Mouse (Mus musculus): Measurements from ENCODE around the gene Rbpjl. TPM values are rescaled to one million over a fixed set of nuclear protein-coding genes. Genes with fewer than 3 reads are reported as not detected.

Rbpjl gene
- total RNA-seq (2021), result not detected in 2 replicates
- long read RNA-seq, experiment 1, result 0 reads
- long read RNA-seq, experiment 2, result 0 reads

DNA sequence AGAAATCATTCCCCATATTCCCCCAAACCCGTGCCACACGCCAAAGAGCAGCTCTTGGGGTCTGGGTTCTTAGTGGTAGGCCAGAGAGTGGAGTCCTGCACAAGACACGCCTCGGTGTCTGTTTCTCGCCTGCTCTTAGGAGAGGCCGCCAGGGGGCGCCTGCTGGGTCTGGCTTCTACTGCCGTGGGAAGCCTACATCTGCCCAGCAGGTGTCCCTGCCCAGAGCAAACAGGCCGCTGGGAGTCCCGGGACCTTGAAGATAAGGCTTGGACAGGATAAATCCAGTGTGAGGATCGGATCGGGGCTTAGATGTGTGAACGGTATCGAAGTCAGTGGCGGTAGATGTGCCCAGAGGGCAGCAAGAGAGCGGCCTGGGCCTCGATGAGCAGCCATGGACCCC, at the start of gene Rbpjl:
Rbpjl (plus strand) TSS at position 236 of the 400 bp plus-strand sequence.
- DNase-seq, result peak; percentile 88

DNA sequence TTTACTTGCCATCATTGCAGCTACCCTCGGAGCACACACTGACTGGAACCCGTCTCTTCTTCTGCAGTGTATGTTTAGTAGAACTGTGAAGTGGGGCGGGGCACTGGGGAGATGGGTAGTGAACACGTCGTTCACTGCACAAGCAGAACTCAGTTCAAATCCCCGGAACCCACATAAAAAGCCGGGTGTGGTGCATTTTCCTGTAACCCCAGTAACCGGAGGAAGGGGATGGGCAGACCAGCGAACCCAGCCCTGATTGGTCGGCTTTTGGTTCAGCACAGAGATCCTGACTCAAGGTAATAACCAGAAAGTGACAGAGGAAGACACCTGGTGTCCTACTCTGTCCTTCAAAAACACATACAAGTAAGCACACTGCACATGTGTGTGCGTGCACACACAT, 49.6 kb upstream of the Rbpjl start:
- DNase-seq, result no peak

GRCm38 (mm10) chr2:164356177-164356967, 46.6 kb upstream of the Rbpjl start:
- peak; percentile 22 for DNase-seq

- DNase-seq, result no peak
Measured at GRCm38 (mm10) chr2:164358373-164358772, 44.6 kb upstream of the Rbpjl start.

DNA sequence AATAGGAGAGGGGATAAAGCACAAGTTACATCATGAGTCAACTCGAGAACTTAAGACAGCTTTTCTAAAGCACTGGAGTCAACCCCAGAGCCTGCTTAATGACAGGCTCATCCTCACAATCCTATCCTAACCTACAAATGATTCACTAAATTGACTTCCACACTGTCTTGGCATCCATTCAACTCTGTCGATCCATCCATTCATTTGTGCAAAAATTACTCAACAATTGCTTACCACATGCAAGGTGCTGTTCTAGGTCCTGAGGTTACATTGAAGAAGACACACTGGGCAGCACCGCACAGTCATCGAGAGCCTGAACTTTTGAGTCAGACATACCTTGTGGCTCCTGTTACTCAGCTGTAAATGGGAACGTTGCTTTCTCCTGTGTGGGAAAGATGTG, 43.9 kb upstream of the Rbpjl start:
- no peak for DNase-seq

DNA sequence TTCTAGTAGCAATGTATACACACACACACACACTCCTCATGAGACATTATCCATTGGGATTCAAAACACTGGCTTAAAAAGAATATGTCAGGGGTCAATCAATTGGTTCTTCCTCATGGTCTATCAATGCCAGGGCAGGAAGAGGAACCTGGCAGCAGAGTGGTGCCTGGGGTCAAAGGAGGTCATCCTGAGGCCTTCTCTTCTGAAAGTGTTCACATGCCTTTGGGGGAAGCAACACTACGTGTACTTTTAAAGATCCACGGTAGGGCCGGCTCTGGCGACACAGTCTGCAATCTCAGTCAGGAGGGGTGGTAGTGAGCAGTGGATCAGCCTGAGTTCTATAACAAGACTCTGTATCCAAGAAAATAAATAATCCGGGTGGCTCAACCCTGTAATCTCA, 43.3 kb upstream of the Rbpjl start:
- DNase-seq, result no peak

DNA sequence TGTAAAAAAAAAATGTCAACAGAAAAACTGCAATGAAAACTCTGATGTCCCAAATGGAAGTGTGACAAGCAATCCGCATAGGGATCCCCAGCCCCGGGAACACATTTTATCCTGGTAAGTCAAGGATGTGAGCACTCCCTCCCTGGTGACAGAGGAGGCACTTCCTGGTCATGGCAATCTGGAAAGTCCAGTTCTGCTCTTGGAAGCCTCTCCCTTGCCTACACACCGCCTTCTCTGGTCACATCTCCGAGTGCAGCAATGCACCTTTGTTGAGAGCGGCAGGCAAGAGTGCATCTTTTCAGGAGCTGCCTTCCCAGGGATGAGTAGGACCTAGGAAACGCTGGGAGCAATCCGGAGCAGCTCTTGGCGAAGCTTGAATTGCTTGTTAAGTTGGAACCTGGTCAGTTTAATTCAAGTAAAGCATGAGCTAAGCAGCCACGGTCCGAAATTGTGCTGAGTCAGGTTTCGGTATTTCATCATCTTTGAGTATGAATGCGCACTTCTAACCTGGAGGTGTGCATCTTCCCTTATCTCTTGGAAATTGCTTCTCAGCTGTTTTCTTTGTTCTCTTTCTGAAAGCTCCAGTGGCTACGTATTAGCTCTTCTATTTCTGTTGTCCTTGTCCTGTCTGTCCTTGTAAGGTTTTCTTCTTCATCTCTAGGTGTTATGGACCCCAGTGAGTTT, 41.8 kb upstream of the Rbpjl start:
- DNase-seq, result no peak

DNA sequence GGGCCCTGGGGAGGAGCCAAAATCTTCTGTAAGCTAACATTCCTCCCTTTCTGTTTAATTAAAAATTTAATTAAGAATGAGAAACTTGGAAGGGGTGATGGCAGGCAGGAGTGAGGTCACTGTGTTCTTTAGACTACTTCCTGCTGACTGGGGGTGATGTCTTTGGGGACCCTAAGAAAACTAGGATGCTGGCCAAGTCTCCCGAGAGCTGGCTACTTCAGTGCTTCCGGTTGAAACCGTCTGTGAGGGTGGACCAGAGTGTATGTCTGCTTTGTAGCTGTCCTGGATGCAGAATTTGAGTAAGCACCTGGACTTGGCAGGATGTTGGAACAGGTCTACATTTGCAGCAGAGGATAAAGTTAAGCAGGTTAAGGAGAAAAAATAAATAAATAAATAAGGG, 36.0 kb upstream of the Rbpjl start:
- DNase-seq, result no peak

- no peak for DNase-seq
Measured at GRCm38 (mm10) chr2:164368620-164369105, 34.3 kb upstream of the Rbpjl start.

GRCm38 (mm10) chr2:164371371-164371770, 31.6 kb upstream of the Rbpjl start:
- no peak for DNase-seq

DNA sequence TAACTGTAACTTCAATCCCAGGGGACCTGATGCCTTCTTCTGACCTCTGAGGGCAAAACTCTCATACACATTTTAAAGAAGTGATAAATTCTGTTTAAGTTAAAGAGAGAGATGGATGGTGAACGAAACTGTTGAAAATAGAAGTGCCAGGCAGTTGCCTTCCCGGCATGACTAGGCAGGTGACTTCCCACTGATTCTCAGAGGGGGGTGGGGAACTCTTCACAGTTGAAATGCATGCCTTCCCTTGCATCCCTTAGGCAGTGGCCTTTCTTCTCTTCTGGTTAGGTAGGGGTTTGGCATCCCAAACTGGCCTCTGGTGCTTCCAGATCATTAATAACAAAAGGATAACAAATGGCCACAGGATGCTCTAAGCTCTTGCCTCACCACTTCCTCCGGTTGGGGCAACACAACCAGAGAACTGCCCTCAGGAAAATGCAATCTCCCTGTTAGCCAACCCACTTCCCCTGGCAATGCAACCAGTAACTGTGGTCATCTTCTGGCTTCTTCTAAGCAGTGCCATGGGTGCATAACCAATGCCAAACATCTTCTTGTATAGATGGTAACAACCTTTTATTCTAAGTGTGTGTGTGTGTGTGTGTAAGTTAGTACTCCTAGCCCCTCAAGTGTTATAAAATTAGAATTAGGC, 30.4 kb upstream of the Rbpjl start:
- no peak for DNase-seq

DNA sequence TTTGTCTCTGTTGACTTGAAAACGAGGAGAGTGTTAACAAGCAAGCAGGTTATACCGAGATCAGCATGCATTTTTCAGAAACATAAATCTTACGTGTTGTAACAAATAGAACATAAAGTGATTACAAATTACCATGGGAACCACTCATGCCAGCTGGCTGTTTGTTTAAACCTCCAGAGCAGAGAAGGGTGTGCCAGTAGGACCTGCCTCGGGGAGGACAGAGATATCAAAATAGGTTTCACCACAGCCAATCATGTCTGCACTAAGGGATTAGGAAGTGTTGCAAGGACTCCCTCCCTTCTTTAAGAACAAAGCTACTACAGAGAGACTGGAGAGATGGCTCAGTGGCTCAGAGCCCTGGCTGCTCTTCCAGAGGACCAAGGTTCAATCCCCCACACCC, 29.8 kb upstream of the Rbpjl start:
- peak; percentile 39 for DNase-seq

DNA sequence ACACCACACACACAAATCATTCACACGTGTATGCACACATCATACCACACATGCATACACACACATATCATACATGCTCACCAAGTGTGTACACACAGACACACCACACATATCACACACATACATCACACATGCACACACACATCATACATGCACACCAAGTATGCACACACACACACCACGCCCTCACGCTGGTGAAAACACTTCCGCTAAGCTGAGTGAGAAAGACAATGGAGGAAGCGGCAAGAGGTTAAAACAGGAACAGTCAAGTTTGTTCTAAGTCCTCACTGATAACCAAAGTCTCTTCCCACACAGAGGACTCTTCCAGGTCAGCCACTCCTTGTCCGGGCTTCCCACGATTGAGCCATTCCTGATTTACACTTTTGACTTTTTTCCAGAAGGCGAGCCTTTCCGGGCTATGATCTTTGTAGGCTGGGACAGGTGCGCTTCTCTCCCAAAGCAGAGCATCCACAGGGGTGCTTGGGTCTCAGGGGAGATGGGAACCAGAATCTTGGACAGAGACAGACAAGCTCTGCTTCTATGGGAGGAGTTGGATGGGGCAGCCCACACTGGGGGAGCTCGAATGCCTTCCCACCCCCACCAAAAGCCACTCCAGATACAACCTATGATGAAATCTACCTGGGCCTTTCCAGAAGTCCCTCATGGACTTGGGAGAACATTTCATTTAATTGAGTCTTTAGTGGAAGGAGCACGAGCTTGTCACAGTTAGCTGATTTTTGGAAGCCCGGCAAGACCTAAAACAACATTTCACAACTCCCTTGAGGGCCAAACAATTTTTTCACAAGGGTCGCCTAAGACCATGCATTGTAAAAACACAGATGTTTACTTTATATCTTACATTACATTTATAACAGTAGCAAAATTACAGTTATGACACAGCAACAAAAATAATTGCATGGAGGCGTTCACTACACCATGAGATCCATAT, 25.2 kb upstream of the Rbpjl start:
- no peak for DNase-seq

- no peak for DNase-seq
Measured at GRCm38 (mm10) chr2:164381726-164382125, 21.2 kb upstream of the Rbpjl start.

- peak; percentile 21 for DNase-seq
Measured at GRCm38 (mm10) chr2:164382971-164383370, 20.0 kb upstream of the Rbpjl start.

DNA sequence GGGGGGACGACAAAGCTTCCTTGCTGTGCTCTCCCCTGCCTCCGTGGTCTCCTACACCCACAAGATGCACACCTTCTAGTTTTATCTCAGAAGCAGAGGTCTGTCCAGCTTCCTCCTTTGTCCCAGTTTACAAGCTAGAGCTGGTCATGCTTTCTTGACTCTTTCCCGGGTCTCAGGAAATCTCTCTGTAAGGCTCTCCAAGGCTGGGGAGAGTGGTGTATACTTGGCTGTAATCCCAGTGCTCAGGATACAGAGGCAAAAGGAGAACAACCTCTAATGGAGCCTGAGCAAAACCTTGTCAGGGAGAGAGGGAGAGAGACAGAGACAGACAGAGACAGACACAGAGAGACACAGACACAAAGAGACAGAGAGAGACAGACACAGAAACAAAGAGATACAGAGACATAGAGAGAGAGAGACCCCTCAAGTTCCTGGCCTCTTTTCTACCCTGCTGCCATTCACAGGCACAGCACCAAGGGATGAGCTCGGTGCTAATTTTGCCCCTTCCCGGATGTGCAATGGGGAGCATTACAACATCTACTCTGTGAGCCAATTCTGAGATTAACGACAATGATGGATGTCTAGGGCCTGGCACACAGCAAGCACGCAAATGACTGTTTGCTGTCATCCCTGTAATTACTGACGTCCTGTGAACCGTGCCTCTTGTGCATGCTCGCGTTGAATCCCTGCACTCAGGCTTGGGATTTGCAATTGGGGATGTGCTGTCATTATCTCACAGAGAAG, 19.1 kb upstream of the Rbpjl start:
- peak; percentile 43 for DNase-seq

DNA sequence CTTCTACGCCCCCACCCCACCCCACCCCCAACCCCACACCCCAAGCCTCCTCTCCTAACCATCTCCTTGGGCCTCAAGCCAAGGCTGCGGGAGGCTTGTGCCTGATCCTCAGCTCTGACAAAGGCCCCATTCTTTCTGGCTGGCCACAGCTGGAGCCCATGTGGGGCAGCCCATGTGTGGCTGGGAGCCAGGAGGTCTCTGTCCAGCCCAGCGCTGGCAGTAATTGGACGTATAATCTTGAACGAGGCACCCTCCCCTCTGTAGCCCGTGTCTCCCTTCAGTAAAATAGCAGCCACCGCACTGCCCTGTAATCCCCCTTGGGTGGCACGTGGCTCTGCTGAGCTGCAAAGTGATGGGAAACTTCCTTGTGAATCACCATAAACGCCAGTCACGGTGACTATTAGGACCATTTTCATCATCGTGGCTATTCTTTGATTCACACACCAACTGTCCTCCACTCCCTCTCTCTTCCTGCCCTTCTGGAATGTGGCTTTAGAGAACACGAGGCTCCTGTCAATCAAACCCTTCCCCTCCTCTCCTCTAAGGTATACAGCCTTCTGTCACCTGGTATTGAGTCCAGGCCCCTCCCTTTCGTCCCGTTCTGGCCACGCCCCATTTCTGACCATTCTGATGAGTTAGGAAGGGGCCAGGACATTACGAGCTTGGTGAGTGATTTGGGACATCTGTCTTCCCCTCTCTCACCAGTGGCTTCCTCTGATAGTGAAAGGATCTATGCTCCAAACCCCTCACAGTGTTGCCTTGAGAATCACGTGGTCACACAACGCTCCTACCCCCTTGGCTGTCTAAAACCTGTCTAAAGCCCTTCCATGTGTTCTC, 16.8 kb upstream of the Rbpjl start:
- no peak for DNase-seq

DNA sequence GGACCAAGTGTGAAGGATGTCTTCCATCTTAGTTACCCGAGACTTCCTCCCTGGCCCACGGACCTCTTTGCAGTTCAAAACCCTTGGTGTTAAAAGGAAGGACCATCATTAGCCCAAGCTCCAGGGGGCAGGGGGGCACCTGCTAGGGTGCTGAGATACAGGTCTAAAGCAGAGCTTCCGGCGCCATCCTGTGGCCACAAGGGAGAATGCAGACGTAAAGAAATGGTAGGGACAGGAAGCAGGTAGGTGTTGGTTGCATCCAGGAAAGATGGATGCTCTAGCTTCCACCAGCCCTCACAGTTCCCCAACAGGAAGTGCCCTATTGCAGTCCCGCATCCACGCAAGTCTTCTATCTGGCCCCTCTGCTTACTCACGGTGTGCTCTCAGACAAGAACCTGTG, 16.0 kb upstream of the Rbpjl start:
- peak; percentile 58 for DNase-seq

DNA sequence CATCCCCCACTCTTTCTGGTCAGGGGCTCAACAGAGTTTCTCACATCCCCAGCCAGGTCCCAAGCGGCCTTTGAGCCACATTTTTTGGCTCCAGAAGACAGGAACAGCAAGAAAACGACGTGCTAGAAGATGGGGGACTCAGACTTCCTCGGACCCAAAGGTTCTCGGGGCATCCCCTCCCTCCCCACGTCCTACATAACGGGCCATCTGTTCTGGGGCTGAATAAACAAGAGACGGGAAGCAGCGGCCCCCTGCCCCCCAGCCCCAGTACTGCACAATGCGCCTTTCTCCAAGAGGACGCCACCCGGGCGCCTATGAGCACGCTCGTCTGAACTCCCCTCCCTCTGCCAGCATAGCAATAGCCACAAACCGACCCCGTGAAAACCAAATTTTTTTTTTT, 13.9 kb upstream of the Rbpjl start, which contains the start of gene Slpi:
Slpi (minus strand) TSS at position 76 of the 400 bp plus-strand sequence.
- DNase-seq, result no peak

- peak; percentile 89 for DNase-seq
Measured at GRCm38 (mm10) chr2:164389499-164389898, 13.4 kb upstream of the Rbpjl start.
